Mouse (Mus musculus): ENCODE results near the gene Gadd45b. TPM values are rescaled to one million over a fixed set of nuclear protein-coding genes. Genes with fewer than 3 reads are reported as not detected.

Gadd45b gene
- polyA plus RNA-seq, 1 experiment from 2014 or later: 5.0 TPM

GRCm38 (mm10) chr10:80937646-80938045, 7.8 kb downstream of the Gadd45b start:
- H3K4me3 ChIP-seq (ENCODE audit: low read depth, low read length): no peak overlapping the region
- WGBS (ENCODE audit: insufficient replicate concordance): 24% methylated on average over 8 of the region's 8 CpGs
- no peak overlapping the region for H3K4me2 ChIP-seq (ENCODE audit: low read depth, low read length)
- no peak for ATAC-seq (ENCODE audit: low read depth)
- peaks cover 49% of the 10 kb centered on the region for H3K27me3 ChIP-seq (ENCODE audit: control insufficient read depth, insufficient read depth, low read depth, low read length)
- H3K36me3 ChIP-seq (ENCODE audit: control insufficient read depth, insufficient read depth): no peaks in the 10 kb centered on the region
- H3K9ac ChIP-seq (ENCODE audit: low read depth, low read length): no peak overlapping the region
- peaks cover 39% of the 10 kb centered on the region for H3K4me1 ChIP-seq (ENCODE audit: control insufficient read depth, low read depth, low read length)
- H3K9me3 ChIP-seq (replicated peaks; ENCODE audit: control insufficient read depth, low read length): no peaks in the 10 kb centered on the region
- H3K27ac ChIP-seq (ENCODE audit: low read length): no peak overlapping the region

- 0 out of 2 replicates have a peak, but pooled peaks have one; percentile 12 for ATAC-seq (ENCODE audit: low read depth)
- H3K27ac ChIP-seq (ENCODE audit: low read length): no peak overlapping the region
- peak overlapping the region; percentile 75; the same call in 1 of the 2 replicates for H3K4me2 ChIP-seq (ENCODE audit: low read depth, low read length)
- no peak overlapping the region for H3K4me3 ChIP-seq (ENCODE audit: low read depth, low read length)
- H3K36me3 ChIP-seq (ENCODE audit: control insufficient read depth, insufficient read depth): no peaks in the 10 kb centered on the region
- H3K27me3 ChIP-seq (ENCODE audit: control insufficient read depth, insufficient read depth, low read depth, low read length): peaks cover 36% of the 10 kb centered on the region
- H3K9ac ChIP-seq (ENCODE audit: low read depth, low read length): no peak overlapping the region
- peaks cover 32% of the 10 kb centered on the region for H3K4me1 ChIP-seq (ENCODE audit: control insufficient read depth, low read depth, low read length)
- H3K9me3 ChIP-seq (replicated peaks; ENCODE audit: control insufficient read depth, low read length): no peaks in the 10 kb centered on the region
- 18% methylated on average over 15 of the region's 15 CpGs for WGBS (ENCODE audit: insufficient replicate concordance)
These were observed 9.1 kb downstream of the Gadd45b start for GRCm38 (mm10) chr10:80938831-80939550.

GRCm38 (mm10) chr10:80939671-80940070, 9.8 kb downstream of the Gadd45b start:
- H3K36me3 ChIP-seq (ENCODE audit: control insufficient read depth, insufficient read depth): no peaks in the 10 kb centered on the region
- peak; percentile 47 for ATAC-seq (ENCODE audit: low read depth)
- H3K4me1 ChIP-seq (ENCODE audit: control insufficient read depth, low read depth, low read length): peaks cover 32% of the 10 kb centered on the region
- H3K27me3 ChIP-seq (ENCODE audit: control insufficient read depth, insufficient read depth, low read depth, low read length): peaks cover 30% of the 10 kb centered on the region
- H3K9ac ChIP-seq (ENCODE audit: low read depth, low read length): peak overlapping the region; percentile 17
- peak overlapping the region; percentile 75 for H3K4me2 ChIP-seq (ENCODE audit: low read depth, low read length)
- 4% methylated on average over 28 of the region's 28 CpGs for WGBS (ENCODE audit: insufficient replicate concordance)
- H3K27ac ChIP-seq (ENCODE audit: low read length): no peak overlapping the region
- peak overlapping the region; percentile 49 for H3K4me3 ChIP-seq (ENCODE audit: low read depth, low read length)
- no peaks in the 10 kb centered on the region for H3K9me3 ChIP-seq (replicated peaks; ENCODE audit: control insufficient read depth, low read length)

- no peak overlapping the region for H3K27ac ChIP-seq (ENCODE audit: low read length)
- H3K4me3 ChIP-seq (ENCODE audit: low read depth, low read length): no peak overlapping the region
- 0 out of 2 replicates have a peak, but pooled peaks have one; percentile 16 for ATAC-seq (ENCODE audit: low read depth)
- no peak overlapping the region for H3K9ac ChIP-seq (ENCODE audit: low read depth, low read length)
- no peaks in the 10 kb centered on the region for H3K36me3 ChIP-seq (ENCODE audit: control insufficient read depth, insufficient read depth)
- peaks cover 32% of the 10 kb centered on the region for H3K4me1 ChIP-seq (ENCODE audit: control insufficient read depth, low read depth, low read length)
- H3K27me3 ChIP-seq (ENCODE audit: control insufficient read depth, insufficient read depth, low read depth, low read length): peaks cover 28% of the 10 kb centered on the region
- no peaks in the 10 kb centered on the region for H3K9me3 ChIP-seq (replicated peaks; ENCODE audit: control insufficient read depth, low read length)
- H3K4me2 ChIP-seq (ENCODE audit: low read depth, low read length): peak overlapping the region; percentile 75; the same call in 1 of the 2 replicates
- WGBS (ENCODE audit: insufficient replicate concordance): 26% methylated on average over 8 of the region's 8 CpGs
These were observed 10.6 kb downstream of the Gadd45b start for GRCm38 (mm10) chr10:80940320-80940987.

GRCm38 (mm10) chr10:80940988-80941347, 11.1 kb downstream of the Gadd45b start:
- Histone ChIP-seq H3K4me1 (ENCODE audit: control insufficient read depth, low read depth, low read length) (peaks cover 32% of the 10 kb centered on the region), H3K4me3 (ENCODE audit: low read depth, low read length) (no peak overlapping the region), H3K27me3 (ENCODE audit: control insufficient read depth, insufficient read depth, low read depth, low read length) (peaks cover 25% of the 10 kb centered on the region), H3K36me3 (ENCODE audit: control insufficient read depth, insufficient read depth) (no peaks in the 10 kb centered on the region), H3K27ac (ENCODE audit: low read length) (no peak overlapping the region), H3K4me2 (ENCODE audit: low read depth, low read length) (no peak overlapping the region), H3K9me3 (replicated peaks; ENCODE audit: control insufficient read depth, low read length) (no peaks in the 10 kb centered on the region), H3K9ac (ENCODE audit: low read depth, low read length) (no peak overlapping the region)
- WGBS (ENCODE audit: insufficient replicate concordance): 0% methylated on average over 2 of the region's 2 CpGs
- no peak for ATAC-seq (ENCODE audit: low read depth)

- no peak overlapping the region for H3K9ac ChIP-seq (ENCODE audit: low read depth, low read length)
- no peak for ATAC-seq (ENCODE audit: low read depth)
- no peaks in the 10 kb centered on the region for H3K36me3 ChIP-seq (ENCODE audit: control insufficient read depth, insufficient read depth)
- peaks cover 26% of the 10 kb centered on the region for H3K4me1 ChIP-seq (ENCODE audit: control insufficient read depth, low read depth, low read length)
- peaks cover 6% of the 10 kb centered on the region for H3K27me3 ChIP-seq (ENCODE audit: control insufficient read depth, insufficient read depth, low read depth, low read length)
- 22% methylated on average over 8 of the region's 8 CpGs for WGBS (ENCODE audit: insufficient replicate concordance)
- no peaks in the 10 kb centered on the region for H3K9me3 ChIP-seq (replicated peaks; ENCODE audit: control insufficient read depth, low read length)
- H3K4me3 ChIP-seq (ENCODE audit: low read depth, low read length): no peak overlapping the region
- H3K4me2 ChIP-seq (ENCODE audit: low read depth, low read length): no peak overlapping the region
- H3K27ac ChIP-seq (ENCODE audit: low read length): no peak overlapping the region
These were observed 13.0 kb downstream of the Gadd45b start for GRCm38 (mm10) chr10:80942919-80943318.

- no peak overlapping the region for H3K9ac ChIP-seq (ENCODE audit: low read depth, low read length)
- H3K27me3 ChIP-seq (ENCODE audit: control insufficient read depth, insufficient read depth, low read depth, low read length): peaks cover 4% of the 10 kb centered on the region; the same call in 1 of the 2 replicates
- WGBS (ENCODE audit: insufficient replicate concordance): 63% methylated on average over 9 of the region's 9 CpGs
- H3K27ac ChIP-seq (ENCODE audit: low read length): peak overlapping the region; percentile 16; the same call in 1 of the 2 replicates
- H3K36me3 ChIP-seq (ENCODE audit: control insufficient read depth, insufficient read depth): no peaks in the 10 kb centered on the region
- no peak overlapping the region for H3K4me2 ChIP-seq (ENCODE audit: low read depth, low read length)
- H3K4me3 ChIP-seq (ENCODE audit: low read depth, low read length): no peak overlapping the region
- no peaks in the 10 kb centered on the region for H3K9me3 ChIP-seq (replicated peaks; ENCODE audit: control insufficient read depth, low read length)
- ATAC-seq (ENCODE audit: low read depth): no peak
- peaks cover 26% of the 10 kb centered on the region for H3K4me1 ChIP-seq (ENCODE audit: control insufficient read depth, low read depth, low read length)
These were observed 13.8 kb downstream of the Gadd45b start for GRCm38 (mm10) chr10:80943701-80944100.

- Histone ChIP-seq H3K4me1 (ENCODE audit: control insufficient read depth, low read depth, low read length) (peaks cover 23% of the 10 kb centered on the region), H3K9me3 (replicated peaks; ENCODE audit: control insufficient read depth, low read length) (no peaks in the 10 kb centered on the region), H3K36me3 (ENCODE audit: control insufficient read depth, insufficient read depth) (no peaks in the 10 kb centered on the region), H3K4me2 (ENCODE audit: low read depth, low read length) (no peak overlapping the region), H3K9ac (ENCODE audit: low read depth, low read length) (no peak overlapping the region), H3K4me3 (ENCODE audit: low read depth, low read length) (no peak overlapping the region), H3K27ac (ENCODE audit: low read length) (no peak overlapping the region), H3K27me3 (ENCODE audit: control insufficient read depth, insufficient read depth, low read depth, low read length) (peaks cover under 1% of the 10 kb centered on the region; the same call in 1 of the 2 replicates)
- WGBS (ENCODE audit: insufficient replicate concordance): 72% methylated on average over 5 of the region's 5 CpGs
- no peak for ATAC-seq (ENCODE audit: low read depth)
These were observed 14.4 kb downstream of the Gadd45b start for GRCm38 (mm10) chr10:80944231-80944630.

Measured in liver, embryonic 16.5 days (tissue).